Mouse (Mus musculus) neural tube, embryonic 14.5 days (tissue): Measurements from ENCODE around the gene Afm. TPM values are rescaled to one million over a fixed set of nuclear protein-coding genes. Genes with fewer than 3 reads are reported as not detected.

Experiments used
- ATAC-seq: fragments of 200-750 bp; cut with Nextera tagmentation; 2 replicates; pipeline ENCODE4 v1.8.0; 2017; ENCODE audit warnings: low read depth, mild to moderate bottlenecking, moderate TSS enrichment, moderate library complexity
- H3K27ac ChIP-seq: fragments of 300-500 bp; sonication (generic); 2 replicates; pipeline ENCODE4 v1.5.1; 2014; ENCODE audit warnings: low read depth, mild to moderate bottlenecking, control low read depth, low read length, moderate library complexity, mixed read lengths
- H3K27me3 ChIP-seq: fragments of 300-500 bp; sonication (generic); 2 replicates; pipeline ENCODE4 v1.6.1; 2014; ENCODE audit warnings: low read length; ENCODE audit not compliant: control insufficient read depth, insufficient read depth
- H3K36me3 ChIP-seq: fragments of 300-500 bp; sonication (generic); 2 replicates; pipeline ENCODE4 v1.6.1; 2014; ENCODE audit warnings: low read length, mixed read lengths; ENCODE audit not compliant: control insufficient read depth, insufficient read depth
- H3K4me1 ChIP-seq: fragments of 300-500 bp; sonication (generic); 2 replicates; pipeline ENCODE4 v1.6.1; 2014; ENCODE audit warnings: low read length; ENCODE audit not compliant: control insufficient read depth, insufficient read depth
- H3K4me2 ChIP-seq: fragments of 300-500 bp; sonication (generic); 2 replicates; pipeline ENCODE4 v1.6.1; 2014; ENCODE audit warnings: mild to moderate bottlenecking, low read depth, low read length, control low read depth
- H3K4me3 ChIP-seq: fragments of 300-500 bp; sonication (generic); 2 replicates; pipeline ENCODE4 v1.5.1; 2014; ENCODE audit warnings: low read depth, low read length, control low read depth, mixed read lengths
- H3K9ac ChIP-seq: fragments of 300-500 bp; sonication (generic); replicated peaks from 2 replicates; pipeline ENCODE4 v1.6.1; 2014; ENCODE audit warnings: low read depth, mild to moderate bottlenecking, control low read depth, low read length, mixed read lengths
- H3K9me3 ChIP-seq: fragments of 300-500 bp; sonication (generic); 2 replicates; pipeline ENCODE4 v1.6.1; 2016; ENCODE audit warnings: low read length; ENCODE audit not compliant: control insufficient read depth
- WGBS: fragments of 180-500 bp; shearing (Covaris S2); extraction: QIAGEN DNeasy Blood & Tissue Kit; methylation state at CpG from one replicate; pipeline ENCODE4 v1.1.7; 2014; 5-methylcytosine and 5-hydroxymethylcytosine counted together
- polyA plus RNA-seq: library from polyadenylated mRNA; unstranded; fragments of >200 nt; fragmentation: Nextera tagmentation; extraction: Ambion mirVana; gene quantifications from 2 replicates; pipeline ENCODE4 v1.2.1, GENCODE M21; 2014

Gene Afm
- polyA plus RNA-seq, 1 experiment from 2014 or later = not detected

DNA sequence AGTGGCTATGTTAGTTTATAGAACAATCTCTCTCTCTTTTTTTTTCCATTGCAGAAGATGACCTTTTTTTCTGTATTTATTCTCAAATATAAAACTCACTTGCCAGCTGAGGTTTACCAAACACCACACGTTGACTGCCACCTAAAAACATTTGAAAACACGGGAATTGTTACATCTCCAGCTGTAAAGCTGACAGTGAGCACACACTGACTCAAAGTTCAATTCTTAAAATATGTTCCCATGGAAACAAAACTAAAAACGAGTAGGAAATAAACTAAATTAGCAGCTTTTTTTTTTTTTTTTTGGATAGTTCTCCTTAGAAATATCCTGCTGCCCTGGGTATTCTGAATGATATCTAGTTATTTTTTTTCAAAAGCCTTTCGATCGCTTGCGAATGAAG, 46.5 kb downstream of the Afm start:
- H3K4me2 ChIP-seq = no peak overlapping the region
- WGBS = 91% methylated on average over 6 of the region's 6 CpGs
- no peaks in the 10 kb centered on the region for H3K27me3 ChIP-seq
- H3K27ac ChIP-seq = no peak overlapping the region
- H3K9ac ChIP-seq = no peak overlapping the region
- no peaks in the 10 kb centered on the region for H3K36me3 ChIP-seq
- no peak overlapping the region for H3K4me3 ChIP-seq
- no peaks in the 10 kb centered on the region for H3K9me3 ChIP-seq
- no peak for ATAC-seq
- H3K4me1 ChIP-seq = no peaks in the 10 kb centered on the region

DNA sequence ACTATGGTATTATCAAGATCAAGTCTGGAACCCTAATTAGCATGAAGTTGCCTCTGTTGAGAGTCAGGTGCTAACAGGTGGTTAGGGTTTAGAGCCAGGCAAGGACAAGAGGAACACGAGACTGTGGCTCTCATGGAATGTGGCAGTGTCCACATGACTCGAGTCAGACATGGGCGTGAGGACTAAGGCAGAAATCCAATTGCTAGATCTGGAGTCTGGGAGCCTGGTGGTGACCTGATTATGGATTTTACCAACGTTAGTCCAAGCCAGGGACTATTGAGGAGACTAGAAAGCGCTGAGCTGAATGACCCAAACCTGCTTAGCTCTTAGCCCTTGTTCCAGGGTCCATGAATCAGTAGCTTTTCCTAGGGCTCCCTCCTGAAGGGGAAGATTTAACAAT, 49.1 kb downstream of the Afm start:
- no peak overlapping the region for H3K27ac ChIP-seq
- H3K4me3 ChIP-seq = no peak overlapping the region
- no peaks in the 10 kb centered on the region for H3K4me1 ChIP-seq
- H3K4me2 ChIP-seq = no peak overlapping the region
- H3K9me3 ChIP-seq = no peaks in the 10 kb centered on the region
- WGBS = 87% methylated on average over 5 of the region's 5 CpGs
- ATAC-seq = no peak
- no peak overlapping the region for H3K9ac ChIP-seq
- H3K27me3 ChIP-seq = no peaks in the 10 kb centered on the region
- no peaks in the 10 kb centered on the region for H3K36me3 ChIP-seq

DNA sequence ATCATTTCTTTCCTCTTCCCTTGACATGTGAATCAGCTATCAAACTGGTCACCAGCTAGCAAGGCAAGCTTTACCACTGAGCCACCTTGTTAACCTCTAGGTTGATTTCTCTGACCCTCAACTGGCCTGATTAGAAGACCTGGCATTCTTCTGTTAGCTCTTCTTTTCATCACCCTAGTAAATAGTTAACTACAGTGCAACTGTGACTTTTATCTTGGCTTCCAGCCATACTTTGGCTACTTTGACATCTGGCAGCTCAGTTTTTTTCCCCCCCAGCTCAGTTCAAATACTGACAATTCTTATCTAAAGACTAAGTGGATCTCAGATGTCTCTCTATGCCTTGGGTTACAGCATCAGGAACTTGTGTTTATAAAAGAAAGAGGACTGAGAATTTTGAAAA, 49.6 kb downstream of the Afm start:
- Histone ChIP-seq H3K9me3 (no peaks in the 10 kb centered on the region), H3K9ac (no peak overlapping the region), H3K36me3 (no peaks in the 10 kb centered on the region), H3K27ac (no peak overlapping the region), H3K4me1 (no peaks in the 10 kb centered on the region), H3K4me3 (no peak overlapping the region), H3K4me2 (no peak overlapping the region), H3K27me3 (no peaks in the 10 kb centered on the region)
- ATAC-seq = no peak

DNA sequence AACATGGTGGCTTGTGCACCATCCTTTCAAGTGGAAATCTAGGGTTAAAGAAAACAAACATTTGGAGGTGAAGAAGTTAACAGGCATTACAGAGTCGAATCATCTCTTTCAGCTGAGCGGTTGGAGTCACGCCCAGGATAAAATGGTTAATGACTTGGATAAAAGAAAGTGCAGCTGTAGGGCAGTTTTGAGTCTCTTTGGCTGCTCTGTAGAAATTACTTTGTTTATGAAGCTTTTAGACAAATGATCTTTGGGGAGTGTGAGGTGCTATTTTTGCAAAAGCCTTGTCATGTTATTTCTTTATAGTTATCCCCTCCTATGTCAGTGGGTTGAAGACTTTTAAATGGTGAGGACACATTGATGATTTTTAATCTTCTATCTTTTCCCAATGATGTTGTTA, 52.5 kb downstream of the Afm start:
- Histone ChIP-seq H3K9me3 (no peaks in the 10 kb centered on the region), H3K4me3 (no peak overlapping the region), H3K9ac (no peak overlapping the region), H3K36me3 (no peaks in the 10 kb centered on the region), H3K4me2 (no peak overlapping the region), H3K4me1 (no peaks in the 10 kb centered on the region), H3K27ac (no peak overlapping the region), H3K27me3 (no peaks in the 10 kb centered on the region)
- no peak for ATAC-seq
- WGBS = 21% methylated on average over 3 of the region's 3 CpGs

DNA sequence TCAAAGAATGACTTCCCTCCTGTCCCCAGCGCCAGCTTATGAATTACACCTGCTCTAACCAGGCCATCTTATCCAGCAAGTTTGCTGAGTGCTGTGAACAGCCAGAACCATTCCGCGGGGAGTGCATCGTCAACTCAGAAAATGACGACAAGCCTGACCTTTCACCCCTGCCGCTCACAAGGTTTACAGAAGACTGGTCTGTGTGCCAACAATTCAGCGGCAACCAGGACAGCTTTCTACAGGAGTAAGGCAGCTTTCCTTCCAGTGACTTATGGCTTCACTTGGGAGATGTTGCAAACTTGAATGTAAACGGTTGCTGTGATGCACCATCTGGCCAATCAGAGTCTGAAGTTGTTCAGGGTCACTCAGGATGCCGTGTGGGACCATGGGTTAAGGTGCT, 59.0 kb downstream of the Afm start:
- ATAC-seq = no peak
- 88% methylated on average over 9 of the region's 9 CpGs for WGBS

DNA sequence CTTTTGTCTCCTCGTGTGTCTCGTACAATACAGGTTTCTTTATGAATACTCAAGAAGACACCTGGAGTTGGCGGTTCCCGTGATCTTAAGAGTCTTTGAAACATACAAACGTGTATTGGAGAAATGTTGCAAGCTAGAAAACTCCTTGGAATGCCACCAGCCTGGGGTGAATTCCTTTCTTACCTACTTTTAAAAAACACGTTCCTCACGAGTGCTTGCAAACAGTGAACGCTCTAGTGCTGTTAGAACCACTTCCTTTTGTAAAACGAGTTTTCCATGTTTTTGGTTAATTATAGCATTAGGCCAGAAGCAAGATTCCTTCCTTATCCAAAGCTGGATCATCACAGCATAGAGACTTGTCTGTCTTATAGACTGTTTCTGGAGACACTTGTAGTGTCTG, 60.8 kb downstream of the Afm start:
- Histone ChIP-seq H3K9me3 (no peaks in the 10 kb centered on the region), H3K27ac (no peak overlapping the region), H3K9ac (no peak overlapping the region), H3K4me3 (no peak overlapping the region), H3K27me3 (no peaks in the 10 kb centered on the region), H3K36me3 (no peaks in the 10 kb centered on the region), H3K4me2 (no peak overlapping the region), H3K4me1 (no peaks in the 10 kb centered on the region)
- no peak for ATAC-seq
- 94% methylated on average over 9 of the region's 9 CpGs for WGBS

More for the DNA sequence above, 59.0 kb downstream of the Afm start:
- Histone ChIP-seq H3K9ac (no peak overlapping the region), H3K4me3 (no peak overlapping the region), H3K4me2 (no peak overlapping the region), H3K9me3 (no peaks in the 10 kb centered on the region), H3K4me1 (no peaks in the 10 kb centered on the region), H3K36me3 (no peaks in the 10 kb centered on the region), H3K27ac (no peak overlapping the region), H3K27me3 (no peaks in the 10 kb centered on the region)

DNA sequence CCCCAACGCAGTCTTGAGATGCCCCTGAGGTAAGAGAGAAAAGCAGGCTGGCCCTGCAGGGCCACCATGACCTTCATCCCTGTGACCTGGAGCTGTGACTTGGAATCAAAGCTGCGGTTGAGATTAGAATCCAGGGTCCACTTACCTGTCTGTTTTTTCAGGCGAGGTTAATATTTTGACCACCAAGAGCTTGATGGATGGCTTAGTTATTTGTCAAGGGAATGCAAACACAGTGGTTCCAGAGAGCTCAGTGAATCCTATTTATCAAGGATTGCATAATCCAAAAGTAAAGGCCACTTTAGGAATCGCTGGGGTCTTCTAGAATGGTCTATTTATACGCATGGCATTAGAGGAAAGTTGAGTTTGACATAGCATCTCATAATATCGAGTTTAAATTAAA, 63.4 kb downstream of the Afm start:
- Histone ChIP-seq H3K4me2 (no peak overlapping the region), H3K9me3 (no peaks in the 10 kb centered on the region), H3K9ac (no peak overlapping the region), H3K36me3 (no peaks in the 10 kb centered on the region), H3K4me1 (no peaks in the 10 kb centered on the region), H3K4me3 (no peak overlapping the region), H3K27me3 (no peaks in the 10 kb centered on the region), H3K27ac (no peak overlapping the region)
- ATAC-seq = no peak
- WGBS = 94% methylated on average over 6 of the region's 6 CpGs

DNA sequence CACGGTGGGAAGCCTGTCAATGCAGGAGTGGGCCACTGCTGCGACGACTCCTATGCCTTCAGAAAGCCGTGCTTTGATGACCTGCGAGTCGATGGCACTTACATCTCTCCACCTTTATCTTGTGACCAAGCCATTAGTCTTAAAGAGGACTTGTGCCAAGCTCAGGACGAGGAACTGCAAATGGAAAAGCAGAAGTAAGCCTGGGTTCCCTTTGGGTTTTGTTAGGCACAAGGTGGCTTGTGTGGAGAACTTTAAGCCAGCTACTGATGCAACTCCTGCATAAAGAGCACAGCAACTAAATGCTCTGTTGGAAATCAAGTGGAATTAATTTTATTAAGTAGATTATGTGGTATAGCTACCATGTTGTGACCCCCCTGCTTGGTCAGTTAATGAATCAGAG, 66.1 kb downstream of the Afm start:
- Histone ChIP-seq H3K4me3 (no peak overlapping the region), H3K9me3 (no peaks in the 10 kb centered on the region), H3K4me2 (no peak overlapping the region), H3K4me1 (no peaks in the 10 kb centered on the region), H3K27ac (no peak overlapping the region), H3K27me3 (no peaks in the 10 kb centered on the region), H3K9ac (no peak overlapping the region), H3K36me3 (no peaks in the 10 kb centered on the region)
- WGBS = 83% methylated on average over 7 of the region's 7 CpGs
- no peak for ATAC-seq

DNA sequence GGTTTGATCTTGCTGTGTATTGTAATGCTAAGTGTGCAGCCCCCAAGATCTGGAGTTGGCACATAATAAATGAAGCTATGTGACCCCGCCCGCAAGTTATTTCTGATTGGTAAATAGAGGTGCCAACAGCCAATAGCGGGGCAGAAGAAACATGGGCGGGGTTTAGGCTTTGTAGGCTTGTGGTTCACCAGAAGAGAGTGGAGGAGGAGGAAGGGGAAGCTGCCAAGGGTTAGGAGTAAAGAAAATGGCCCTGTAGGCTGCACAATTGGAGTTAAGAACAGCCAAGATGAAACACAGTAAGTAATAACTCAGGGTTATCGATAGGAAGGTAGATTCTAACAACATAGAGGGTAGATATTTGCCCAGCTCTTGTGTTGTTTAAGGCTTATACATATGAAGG, 67.8 kb downstream of the Afm start:
- H3K4me2 ChIP-seq = no peak overlapping the region
- ATAC-seq = no peak
- H3K36me3 ChIP-seq = no peaks in the 10 kb centered on the region
- H3K4me3 ChIP-seq = no peak overlapping the region
- no peaks in the 10 kb centered on the region for H3K27me3 ChIP-seq
- H3K4me1 ChIP-seq = no peaks in the 10 kb centered on the region
- H3K9me3 ChIP-seq = no peaks in the 10 kb centered on the region
- no peak overlapping the region for H3K27ac ChIP-seq
- H3K9ac ChIP-seq = no peak overlapping the region
- WGBS = 77% methylated on average over 5 of the region's 5 CpGs

DNA sequence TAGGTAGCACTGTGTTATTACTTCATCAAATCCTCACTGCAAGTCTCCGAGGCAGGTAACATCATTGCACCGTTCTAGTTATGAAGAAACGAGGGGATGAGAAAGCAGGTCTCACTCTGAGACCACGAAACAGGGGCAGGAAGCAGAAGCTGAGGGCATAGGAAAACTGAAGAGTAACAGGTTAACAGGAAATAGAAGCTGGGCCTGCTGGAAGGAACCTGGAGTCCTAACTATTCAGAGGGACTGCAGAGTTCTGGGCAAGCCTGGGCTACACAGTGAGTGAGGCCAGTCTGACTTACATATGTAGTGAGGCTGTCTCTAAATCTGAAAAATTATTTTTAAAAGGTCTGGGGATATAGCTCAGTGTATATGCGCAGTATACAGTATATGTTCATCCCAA, 69.4 kb downstream of the Afm start:
- Histone ChIP-seq H3K27ac (no peak overlapping the region), H3K27me3 (no peaks in the 10 kb centered on the region), H3K36me3 (no peaks in the 10 kb centered on the region), H3K4me1 (no peaks in the 10 kb centered on the region), H3K9me3 (no peaks in the 10 kb centered on the region), H3K4me3 (no peak overlapping the region), H3K4me2 (no peak overlapping the region), H3K9ac (no peak overlapping the region)
- ATAC-seq = no peak
- 93% methylated on average over 5 of the region's 5 CpGs for WGBS
